Mouse (Mus musculus) hindbrain, embryonic 10.5 days (tissue): ENCODE measurements around the gene Xndc1. TPM values are rescaled to one million over a fixed set of nuclear protein-coding genes. Genes with fewer than 3 reads are reported as not detected.

ENCODE experiments used
- DNase-seq: peaks from one replicate; pipeline ENCODE4 v3.0.0-alpha.2; 2017; ENCODE audit warnings: low spot score
- H3K27ac ChIP-seq: fragments of 300-500 bp; sonication (generic); 2 replicates; pipeline ENCODE4 v1.5.1; 2016; ENCODE audit warnings: mild to moderate bottlenecking, moderate library complexity
- H3K27me3 ChIP-seq: fragments of 300-500 bp; sonication (generic); 2 replicates; pipeline ENCODE4 v1.6.1; 2016; ENCODE audit warnings: mild to moderate bottlenecking; ENCODE audit not compliant: poor library complexity, insufficient read depth, severe bottlenecking
- H3K36me3 ChIP-seq: fragments of 300-500 bp; sonication (generic); 2 replicates; pipeline ENCODE4 v1.6.1; 2016; ENCODE audit warnings: mild to moderate bottlenecking, moderate library complexity
- H3K4me1 ChIP-seq: fragments of 300-500 bp; sonication (generic); replicated peaks from 2 replicates; pipeline ENCODE4 v1.6.1; 2016; ENCODE audit warnings: mild to moderate bottlenecking
- H3K4me3 ChIP-seq: fragments of 300-500 bp; sonication (generic); 2 replicates; pipeline ENCODE4 v1.5.1; 2016; ENCODE audit warnings: mild to moderate bottlenecking, moderate library complexity
- H3K9me3 ChIP-seq: fragments of 300-500 bp; sonication (generic); 2 replicates; pipeline ENCODE4 v1.6.1; 2016; ENCODE audit warnings: mild to moderate bottlenecking, moderate library complexity
- WGBS: fragments of 180-500 bp; shearing (Covaris S2); methylation state at CpG from one replicate; pipeline ENCODE4 v1.1.7; 2016; 5-methylcytosine and 5-hydroxymethylcytosine counted together
- polyA plus RNA-seq: library from polyadenylated mRNA; unstranded; fragments of >200 nt; fragmentation: Nextera tagmentation; extraction: Ambion mirVana; gene quantifications from 2 replicates; pipeline ENCODE4 v1.2.1, GENCODE M21; 2016

The Xndc1 gene
- polyA plus RNA-seq, 1 experiment from 2014 or later: 37.4 TPM

DNA sequence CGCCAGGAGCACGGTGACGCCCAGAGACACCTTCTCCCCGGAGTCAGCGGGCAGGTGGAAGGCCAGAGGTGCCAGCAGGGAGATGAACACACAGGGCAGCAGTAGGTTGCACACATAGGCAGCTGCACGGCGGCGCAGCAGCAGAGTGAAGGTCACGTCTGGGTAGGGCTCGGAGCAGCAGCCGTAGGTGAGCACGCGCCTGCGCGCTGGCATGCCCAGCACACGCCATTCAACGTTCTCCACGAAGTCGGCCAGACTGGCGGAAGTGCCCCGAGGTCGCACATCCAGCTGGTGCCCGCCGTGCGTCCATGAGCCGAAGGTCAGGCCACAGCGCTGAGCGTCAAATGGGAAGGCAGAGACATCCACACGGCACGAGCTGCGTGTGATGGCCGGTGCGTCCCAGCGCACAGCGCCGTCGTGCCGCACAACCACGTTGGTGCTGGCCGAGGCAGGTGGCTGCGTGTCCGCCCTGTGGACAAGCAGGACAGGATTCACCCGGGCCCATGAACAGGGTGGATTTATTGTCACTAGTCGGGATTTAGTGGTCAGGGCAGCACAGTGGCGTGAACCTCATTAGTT lies 47.9 kb downstream of the Xndc1 start:
- Histone ChIP-seq H3K4me1 (no peaks in the 10 kb centered on the region), H3K4me3 (no peak overlapping the region), H3K36me3 (peaks cover 4% of the 10 kb centered on the region), H3K9me3 (no peaks in the 10 kb centered on the region), H3K27ac (no peak overlapping the region), H3K27me3 (no peaks in the 10 kb centered on the region)
- no peak for DNase-seq
- WGBS: 82% methylated on average over 45 of the region's 45 CpGs

DNA sequence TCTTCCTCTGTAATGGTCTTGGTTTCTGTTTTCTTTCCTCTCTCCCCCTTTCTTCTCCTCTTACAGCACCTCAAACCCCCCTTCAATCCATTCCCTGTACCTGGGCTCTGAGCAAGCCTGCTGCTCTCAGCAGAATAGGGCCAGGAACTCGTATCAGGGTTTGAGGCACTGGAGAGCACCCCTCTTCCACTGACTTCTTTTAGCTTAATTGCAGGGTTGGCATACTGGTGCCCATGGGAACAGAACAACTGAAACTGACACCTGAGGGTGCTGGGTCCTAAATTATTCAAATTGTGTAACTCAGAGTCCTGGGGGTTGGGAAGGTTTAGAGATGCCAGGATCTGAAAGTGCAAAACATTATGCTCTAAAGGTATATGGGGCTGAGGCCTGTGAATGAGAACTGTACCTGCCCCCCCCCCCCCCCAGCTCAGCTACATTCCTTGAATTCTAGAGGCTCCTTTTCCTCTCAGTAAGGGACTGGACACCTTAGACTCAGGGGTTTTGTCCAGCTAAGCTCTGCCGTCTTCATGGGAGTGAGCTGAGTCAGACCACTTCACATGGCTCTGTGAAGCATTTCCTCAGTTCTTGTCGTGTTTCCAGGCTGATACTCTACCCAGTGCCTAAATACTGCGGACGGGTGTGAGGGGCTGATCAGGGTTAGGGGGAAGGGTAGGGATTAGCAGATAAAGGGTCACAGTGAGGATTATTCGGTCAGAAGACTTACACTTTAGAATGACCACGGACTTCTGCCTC lies 51.4 kb downstream of the Xndc1 start, which contains the start of gene Chrna10:
TSS of gene Chrna10 (minus strand) at position 250 of the 753 bp plus-strand sequence.
- no peak for DNase-seq
- peaks cover 38% of the 10 kb centered on the region for H3K36me3 ChIP-seq
- H3K9me3 ChIP-seq: no peaks in the 10 kb centered on the region
- no peak within 1 kb of the TSS for H3K27ac ChIP-seq
- no peak within 1 kb of the TSS for H3K4me3 ChIP-seq
- H3K4me1 ChIP-seq: no peaks in the 10 kb centered on the region
- no peaks in the 10 kb centered on the region for H3K27me3 ChIP-seq
- 66% methylated on average over 7 of the region's 7 CpGs for WGBS

DNA sequence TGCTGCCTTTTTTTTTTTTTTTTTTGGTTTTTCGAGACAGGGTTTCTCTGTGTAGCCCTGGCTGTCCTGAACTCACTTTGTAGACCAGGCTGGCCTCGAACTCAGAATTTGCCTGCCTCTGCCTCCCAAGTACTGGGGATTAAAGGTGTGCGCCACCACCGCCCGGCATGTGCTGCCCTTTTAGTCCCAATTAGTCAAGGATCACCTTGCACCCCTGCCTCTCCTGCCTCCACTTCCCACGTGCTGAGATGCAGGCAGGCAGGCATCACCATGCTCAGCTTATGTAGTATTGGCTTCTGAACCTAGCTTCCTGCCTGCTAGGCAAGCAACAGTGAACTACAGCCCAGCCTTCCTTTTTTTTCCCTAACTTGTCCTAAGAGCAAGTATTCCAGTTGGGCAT lies 52.1 kb downstream of the Xndc1 start:
- WGBS: 79% methylated on average over 6 of the region's 6 CpGs
- Histone ChIP-seq H3K27ac (no peak overlapping the region), H3K36me3 (peaks cover 45% of the 10 kb centered on the region), H3K4me1 (no peaks in the 10 kb centered on the region), H3K9me3 (no peaks in the 10 kb centered on the region), H3K4me3 (no peak overlapping the region), H3K27me3 (no peaks in the 10 kb centered on the region)
- no peak for DNase-seq

DNA sequence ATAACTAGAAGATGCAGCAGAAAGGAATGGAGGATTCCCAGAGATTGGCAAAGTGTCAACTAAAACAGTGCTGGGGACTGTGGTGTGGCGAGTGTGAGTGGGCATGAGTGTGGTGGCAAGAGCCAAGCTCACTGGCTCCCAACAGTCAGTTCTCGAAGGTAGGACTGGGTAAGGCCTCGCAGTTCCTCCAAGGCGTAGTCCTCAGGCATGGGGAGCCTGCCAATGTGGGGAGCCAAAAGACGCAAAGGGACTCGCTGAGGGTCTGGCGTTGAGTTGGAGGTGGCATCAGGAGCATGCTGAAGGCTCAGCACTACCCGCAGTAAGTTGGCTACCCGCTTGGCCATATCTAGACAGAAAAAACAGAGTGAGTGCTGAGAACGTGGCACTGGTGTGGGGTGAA lies 55.0 kb downstream of the Xndc1 start:
- Histone ChIP-seq H3K9me3 (no peaks in the 10 kb centered on the region), H3K36me3 (peaks cover 74% of the 10 kb centered on the region), H3K4me3 (no peak overlapping the region), H3K27me3 (no peaks in the 10 kb centered on the region), H3K4me1 (no peaks in the 10 kb centered on the region), H3K27ac (no peak overlapping the region)
- DNase-seq: no peak
- 95% methylated on average over 10 of the region's 10 CpGs for WGBS

DNA sequence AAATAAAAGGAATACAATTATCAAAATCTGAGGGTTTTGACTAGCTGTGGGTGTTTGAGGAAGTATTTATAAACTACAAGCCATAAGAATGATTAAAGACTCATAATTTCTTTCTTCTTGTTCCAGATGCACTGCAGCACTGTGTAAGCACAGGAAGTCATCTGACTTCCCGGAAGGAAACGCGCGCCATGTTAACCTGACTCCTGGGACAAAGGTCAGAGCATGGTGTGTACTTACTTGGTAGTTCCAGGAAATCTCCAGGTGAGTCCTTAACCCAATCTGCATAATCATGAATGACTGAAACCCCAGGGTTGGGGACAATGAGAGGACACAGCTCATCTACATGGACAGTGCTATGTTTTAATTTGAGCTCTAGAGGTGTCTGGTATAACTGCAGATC lies 67.1 kb downstream of the Xndc1 start:
- no peaks in the 10 kb centered on the region for H3K27me3 ChIP-seq
- 91% methylated on average over 4 of the region's 4 CpGs for WGBS
- H3K4me3 ChIP-seq: no peak overlapping the region
- H3K36me3 ChIP-seq: peaks cover 100% of the 10 kb centered on the region
- H3K4me1 ChIP-seq: no peaks in the 10 kb centered on the region
- H3K27ac ChIP-seq: no peak overlapping the region
- no peaks in the 10 kb centered on the region for H3K9me3 ChIP-seq
- DNase-seq: no peak

Other genes starting within 250 kb of the Xndc1 start
- 2.2 and 4.7 TPM in 2 replicates for gene Phox2a, start 247.2 kb upstream of the Xndc1 start, polyA plus RNA-seq
- gene Inppl1, start 227.3 kb upstream of the Xndc1 start, polyA plus RNA-seq: 37.6 and 37.8 TPM in 2 replicates
- gene Folr2, start 208.3 kb upstream of the Xndc1 start, polyA plus RNA-seq: 0.76 TPM in 1 of 2 replicates, not detected in the other
- gene Anapc15, start 201.8 kb upstream of the Xndc1 start, polyA plus RNA-seq: 91.2 and 103 TPM in 2 replicates
- gene Folr1, start 194.7 kb upstream of the Xndc1 start, polyA plus RNA-seq: 10.8 and 17.1 TPM in 2 replicates
- 165 and 173 TPM in 2 replicates for gene Lamtor1, start 159.6 kb upstream of the Xndc1 start, polyA plus RNA-seq
- 0.31 and 0.75 TPM in 2 replicates for gene Tomt, start 159.2 kb upstream of the Xndc1 start, polyA plus RNA-seq
- 9.6 and 13.8 TPM in 2 replicates for gene Lrrc51, start 131.6 kb upstream of the Xndc1 start, polyA plus RNA-seq
- 79.0 and 80.6 TPM in 2 replicates for gene Numa1, start 131.4 kb upstream of the Xndc1 start, polyA plus RNA-seq
- gene Il18bp, start 46.8 kb upstream of the Xndc1 start, polyA plus RNA-seq: 2.4 and 3.8 TPM in 2 replicates
- gene Rnf121, start within 50 bp of the Xndc1 start, polyA plus RNA-seq: 30.3 and 32.3 TPM in 2 replicates
- gene Xntrpc, start 202 bp downstream of the Xndc1 start, polyA plus RNA-seq: 2.0 and 2.2 TPM in 2 replicates
- gene Trpc2, start 17.6 kb downstream of the Xndc1 start, polyA plus RNA-seq: not detected in 2 replicates
- 0.78 and 1.7 TPM in 2 replicates for gene Art1, start 36.2 kb downstream of the Xndc1 start, polyA plus RNA-seq
- gene Art5, start 44.0 kb downstream of the Xndc1 start, polyA plus RNA-seq: 2.7 and 5.7 TPM in 2 replicates
- gene Chrna10, start 51.3 kb downstream of the Xndc1 start, polyA plus RNA-seq: not detected in 2 replicates
- 36.9 and 42.6 TPM in 2 replicates for gene Nup98, start 144.7 kb downstream of the Xndc1 start, polyA plus RNA-seq
- 44.2 and 51.6 TPM in 2 replicates for gene Pgap2, start 144.7 kb downstream of the Xndc1 start, polyA plus RNA-seq
- gene Rhog, start 190.5 kb downstream of the Xndc1 start, polyA plus RNA-seq: 34.3 and 41.3 TPM in 2 replicates
- gene Stim1, start 202.3 kb downstream of the Xndc1 start, polyA plus RNA-seq: 8.9 and 13.5 TPM in 2 replicates